Mouse (Mus musculus): ENCODE measurements around the gene Lrrc20. TPM values are rescaled to one million over a fixed set of nuclear protein-coding genes. Genes with fewer than 3 reads are reported as not detected.

Gene Lrrc20
- polyA plus RNA-seq, 1 experiment from 2014 or later: 14.5 TPM

GRCm38 (mm10) chr10:61625381-61626257 lies 150.0 kb downstream of the Lrrc20 start:
- Histone ChIP-seq H3K9me3 (replicated peaks) (no peaks in the 10 kb centered on the region), H3K9ac (replicated peaks) (peak overlapping the region; percentile 54), H3K27ac (replicated peaks) (peak overlapping the region; percentile 56; the same call in 1 of the 2 replicates), H3K27me3 (replicated peaks) (peaks cover 31% of the 10 kb centered on the region), H3K4me3 (replicated peaks) (peak overlapping the region; percentile 48), H3K4me2 (peak overlapping the region; percentile 92), H3K36me3 (no peaks in the 10 kb centered on the region), H3K4me1 (peaks cover 17% of the 10 kb centered on the region)
- 2% methylated on average over 74 of the region's 74 CpGs for WGBS
- peak; percentile 86 for ATAC-seq (ENCODE audit: low FRiP score)

- Histone ChIP-seq H3K27me3 (replicated peaks) (peaks cover 31% of the 10 kb centered on the region), H3K4me2 (no peak overlapping the region), H3K27ac (replicated peaks) (no peak overlapping the region), H3K4me3 (replicated peaks) (no peak overlapping the region), H3K36me3 (no peaks in the 10 kb centered on the region), H3K4me1 (peaks cover 17% of the 10 kb centered on the region), H3K9ac (replicated peaks) (no peak overlapping the region), H3K9me3 (replicated peaks) (no peaks in the 10 kb centered on the region)
- 70% methylated on average over 3 of the region's 3 CpGs for WGBS
- no peak for ATAC-seq (ENCODE audit: low FRiP score)
These were observed 150.9 kb downstream of the Lrrc20 start for GRCm38 (mm10) chr10:61626551-61626950.

- no peak overlapping the region for H3K27ac ChIP-seq (replicated peaks)
- H3K36me3 ChIP-seq: no peaks in the 10 kb centered on the region
- no peak overlapping the region for H3K4me3 ChIP-seq (replicated peaks)
- no peaks in the 10 kb centered on the region for H3K9me3 ChIP-seq (replicated peaks)
- 71% methylated on average over 15 of the region's 15 CpGs for WGBS
- no peak overlapping the region for H3K4me2 ChIP-seq
- H3K9ac ChIP-seq (replicated peaks): no peak overlapping the region
- no peak for ATAC-seq (ENCODE audit: low FRiP score)
- H3K27me3 ChIP-seq (replicated peaks): peaks cover 31% of the 10 kb centered on the region
- H3K4me1 ChIP-seq: peaks cover 17% of the 10 kb centered on the region
These were observed 151.8 kb downstream of the Lrrc20 start for GRCm38 (mm10) chr10:61627195-61627937.

- Histone ChIP-seq H3K4me1 (peaks cover 17% of the 10 kb centered on the region), H3K9ac (replicated peaks) (no peak overlapping the region), H3K4me2 (no peak overlapping the region), H3K27me3 (replicated peaks) (peaks cover 31% of the 10 kb centered on the region), H3K4me3 (replicated peaks) (no peak overlapping the region), H3K9me3 (replicated peaks) (no peaks in the 10 kb centered on the region), H3K27ac (replicated peaks) (no peak overlapping the region), H3K36me3 (no peaks in the 10 kb centered on the region)
- no peak for ATAC-seq (ENCODE audit: low FRiP score)
- 77% methylated on average over 4 of the region's 4 CpGs for WGBS
These were observed 152.3 kb downstream of the Lrrc20 start for GRCm38 (mm10) chr10:61627938-61628250.

Other genes starting within 250 kb of the Lrrc20 start
- gene Adamts14, start 202.4 kb upstream of the Lrrc20 start, polyA plus RNA-seq (2015; fragmentation: Nextera tagmentation; extraction: Ambion mirVana): 0.43 and 0.54 TPM in 2 replicates
- 0.09 TPM in 1 of 2 replicates, not detected in the other for gene Prf1, start 178.0 kb upstream of the Lrrc20 start, polyA plus RNA-seq (2015; fragmentation: Nextera tagmentation; extraction: Ambion mirVana)
- 24.9 and 27.8 TPM in 2 replicates for gene Pald1, start 92.3 kb upstream of the Lrrc20 start, polyA plus RNA-seq (2015; fragmentation: Nextera tagmentation; extraction: Ambion mirVana)
- 0.14 and 0.23 TPM in 2 replicates for gene Nodal, start 57.8 kb upstream of the Lrrc20 start, polyA plus RNA-seq (2015; fragmentation: Nextera tagmentation; extraction: Ambion mirVana)
- 44.1 and 57.0 TPM in 2 replicates for gene Eif4ebp2, start 23.1 kb upstream of the Lrrc20 start, polyA plus RNA-seq (2015; fragmentation: Nextera tagmentation; extraction: Ambion mirVana)
- 0.42 and 0.58 TPM in 2 replicates for gene Npffr1, start 119.7 kb downstream of the Lrrc20 start, polyA plus RNA-seq (2015; fragmentation: Nextera tagmentation; extraction: Ambion mirVana)
- 200 and 209 TPM in 2 replicates for gene Ppa1, start 172.8 kb downstream of the Lrrc20 start, polyA plus RNA-seq (2015; fragmentation: Nextera tagmentation; extraction: Ambion mirVana)
- gene Sar1a, start 204.5 kb downstream of the Lrrc20 start, polyA plus RNA-seq (2015; fragmentation: Nextera tagmentation; extraction: Ambion mirVana): 183 and 196 TPM in 2 replicates
- gene Tysnd1, start 219.7 kb downstream of the Lrrc20 start, polyA plus RNA-seq (2015; fragmentation: Nextera tagmentation; extraction: Ambion mirVana): 31.4 and 33.7 TPM in 2 replicates
- 17.3 and 18.2 TPM in 2 replicates for gene Aifm2, start 239.5 kb downstream of the Lrrc20 start, polyA plus RNA-seq (2015; fragmentation: Nextera tagmentation; extraction: Ambion mirVana)

All from neural tube, embryonic 15.5 days (tissue).